Mouse (Mus musculus): ENCODE measurements around the gene Ptprd.

Gene Ptprd

DNA sequence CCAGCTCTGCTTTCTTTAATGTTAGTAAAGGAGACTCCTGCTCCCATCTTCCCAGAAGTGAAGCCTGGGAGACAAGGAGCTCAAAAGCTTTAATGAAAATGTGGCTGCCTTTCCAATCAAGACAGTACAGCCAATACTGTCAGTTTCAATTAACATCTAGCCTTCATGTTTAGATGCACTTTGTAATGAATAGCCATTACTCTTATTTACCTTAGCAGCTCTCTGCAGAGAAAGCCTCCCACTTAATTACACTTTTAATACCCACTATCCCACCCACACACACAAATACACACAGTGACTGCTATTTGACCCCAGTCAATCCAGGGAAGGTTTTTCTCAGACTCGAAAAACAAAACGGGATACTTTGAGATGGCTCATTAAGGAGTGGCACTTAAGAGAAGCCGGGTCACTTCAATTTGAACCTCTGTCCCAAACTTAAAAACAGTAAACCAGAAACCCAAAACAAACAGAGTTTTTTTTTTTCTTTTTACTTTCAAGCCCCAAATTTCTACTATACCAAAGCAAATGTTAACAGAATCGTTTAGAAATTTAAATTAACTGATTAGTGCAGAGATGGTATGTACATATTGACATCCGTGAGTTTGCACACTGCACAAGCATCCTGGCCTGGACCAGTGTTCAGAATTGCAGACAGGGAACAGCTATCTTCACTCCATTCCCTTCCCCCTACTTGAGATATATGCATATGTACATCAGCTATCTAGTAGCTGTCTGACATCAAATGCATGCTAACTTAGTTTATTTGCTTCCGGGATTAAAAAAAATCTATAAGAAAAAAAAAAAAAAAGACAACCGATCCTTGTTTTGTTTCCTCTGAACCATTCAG lies 1824.6 kb downstream of the Ptprd start:
- DNase-seq (ENCODE audit: low spot score) = no peak

- DNase-seq (ENCODE audit: low spot score) = no peak
Measured at GRCm38 (mm10) chr4:76385818-76386217, 1825.9 kb downstream of the Ptprd start.

DNA sequence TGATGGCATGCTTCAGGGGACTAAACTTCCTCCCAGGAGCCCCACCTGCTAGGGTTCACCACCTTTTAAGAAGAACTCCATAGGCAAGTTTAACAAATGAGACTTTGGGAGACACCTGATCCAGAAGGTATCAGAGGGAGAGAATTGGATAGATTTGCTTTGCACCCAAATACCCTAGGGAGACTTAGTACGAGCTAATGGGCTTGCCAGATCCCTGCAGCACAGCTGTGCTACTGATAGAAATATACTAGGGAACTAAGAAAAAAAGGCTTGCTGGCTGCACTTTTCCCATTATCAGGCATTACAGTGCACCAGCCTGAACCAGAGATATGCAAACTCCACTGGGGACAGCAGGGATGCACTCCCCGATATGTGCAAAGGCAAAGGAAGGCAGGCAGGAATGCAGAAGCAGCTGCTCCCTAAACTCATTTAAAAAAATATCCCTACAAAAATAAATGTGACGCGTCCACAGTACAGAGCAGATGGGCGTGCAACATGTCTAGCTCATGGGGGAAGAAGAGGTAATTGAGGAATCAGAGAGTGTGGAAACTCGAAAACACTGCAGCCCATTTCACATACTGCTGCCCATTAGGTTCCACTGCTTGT lies 1831.3 kb downstream of the Ptprd start:
- no peak for DNase-seq (ENCODE audit: low spot score)

DNA sequence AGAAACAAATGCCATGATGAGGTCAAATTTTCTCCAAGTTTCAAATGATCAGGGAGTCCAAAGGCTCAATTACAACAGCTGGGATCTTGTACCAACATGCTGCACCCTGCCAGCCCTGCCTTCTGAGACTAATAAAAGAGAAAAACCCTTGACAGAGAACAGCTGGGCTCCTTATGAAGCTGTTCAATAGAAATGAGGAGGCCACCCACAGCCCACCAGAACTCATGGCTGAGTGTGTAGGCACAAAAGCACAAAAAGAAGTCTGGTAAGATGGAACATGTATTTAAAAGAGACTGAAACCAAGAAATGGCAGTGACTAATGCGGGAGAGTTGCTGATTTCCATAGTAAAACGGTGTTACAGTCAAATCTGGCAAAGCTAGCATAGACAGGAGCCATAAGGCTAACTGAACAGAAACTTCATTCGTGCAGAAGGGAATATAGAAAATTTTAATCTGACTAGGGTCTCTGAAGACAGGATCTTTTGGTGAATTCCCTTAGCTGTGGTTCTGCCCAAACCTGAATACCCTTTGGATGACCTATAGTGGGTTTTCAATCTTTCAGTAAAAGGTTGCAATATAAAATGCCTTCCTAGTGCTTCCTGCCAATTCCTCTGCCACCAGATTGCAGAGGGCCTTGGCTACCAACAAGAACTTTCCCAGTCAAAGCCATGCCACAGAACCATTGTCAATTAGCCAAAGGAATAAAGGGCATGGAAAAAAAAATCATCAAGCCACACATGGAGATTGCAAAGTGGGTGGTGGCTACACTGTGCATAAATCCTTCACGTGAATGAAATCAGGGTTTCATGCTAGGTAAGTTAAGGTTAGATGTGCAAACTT lies 1841.5 kb downstream of the Ptprd start:
- no peak for DNase-seq (ENCODE audit: low spot score)

- no peak for DNase-seq (ENCODE audit: low spot score)
Measured at GRCm38 (mm10) chr4:76369101-76369500, 1842.7 kb downstream of the Ptprd start.

DNA sequence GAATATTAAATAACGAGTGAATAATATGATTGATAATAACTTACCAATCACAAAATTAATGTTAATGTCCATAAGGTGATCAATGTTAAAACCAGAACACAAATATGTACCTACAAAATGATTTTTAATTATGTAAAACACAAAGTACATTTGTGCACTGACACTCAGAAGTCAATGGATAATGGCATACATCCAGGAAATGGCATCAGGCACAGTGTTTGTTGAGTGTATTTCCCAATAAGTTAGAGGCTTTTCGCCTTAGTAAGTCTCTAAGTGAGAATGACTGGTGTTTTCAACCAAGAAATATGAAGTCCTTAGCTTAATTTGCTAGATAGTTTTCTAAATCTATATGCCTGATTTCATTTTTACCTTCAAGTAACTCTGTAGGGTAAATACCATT lies 1843.5 kb downstream of the Ptprd start:
- no peak for DNase-seq (ENCODE audit: low spot score)

- no peak for DNase-seq (ENCODE audit: low spot score)
Measured at GRCm38 (mm10) chr4:76367285-76367684, 1844.5 kb downstream of the Ptprd start.

GRCm38 (mm10) chr4:76365871-76366270 lies 1845.9 kb downstream of the Ptprd start:
- no peak for DNase-seq (ENCODE audit: low spot score)

DNA sequence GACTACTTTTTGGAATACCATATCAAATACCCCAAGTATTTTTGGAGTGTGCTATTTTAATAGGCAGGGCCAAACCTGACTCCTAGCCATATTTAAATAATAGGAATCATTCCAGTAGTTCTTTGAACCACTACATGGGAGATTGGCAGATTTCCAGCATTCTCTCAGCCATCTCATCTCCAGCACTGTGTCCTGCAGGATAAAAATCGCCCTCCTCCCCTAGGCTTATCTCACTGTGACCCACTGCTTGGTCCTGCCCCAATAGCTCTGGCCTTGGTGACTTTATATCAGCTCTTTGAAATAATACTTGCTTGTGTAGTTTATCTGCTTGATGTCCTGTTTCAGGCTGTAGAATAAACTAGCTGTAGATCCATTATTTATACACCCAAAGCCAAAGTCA lies 1850.2 kb downstream of the Ptprd start:
- no peak for DNase-seq (ENCODE audit: low spot score)

DNA sequence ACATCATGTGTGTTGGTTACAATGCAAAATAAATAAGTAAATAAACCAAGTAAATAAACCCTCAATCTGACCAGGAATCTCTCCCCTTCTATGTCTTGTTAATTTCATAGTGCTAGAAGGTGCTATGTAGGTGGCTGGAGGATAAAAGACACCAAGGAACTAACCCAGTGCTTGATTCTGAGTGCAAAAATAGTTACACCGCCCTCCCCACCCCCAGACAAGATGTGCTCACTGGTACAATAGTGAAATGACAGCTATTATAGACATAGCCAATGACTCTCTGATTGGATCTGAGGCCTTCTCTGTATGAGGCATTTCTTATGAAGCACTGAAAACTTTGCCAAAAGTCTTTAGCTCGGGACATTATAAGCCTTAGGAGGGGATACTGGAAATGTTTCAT lies 1857.6 kb downstream of the Ptprd start:
- DNase-seq (ENCODE audit: low spot score) = no peak

- DNase-seq (ENCODE audit: low spot score) = no peak
Measured at GRCm38 (mm10) chr4:76352468-76352867, 1859.3 kb downstream of the Ptprd start.

DNA sequence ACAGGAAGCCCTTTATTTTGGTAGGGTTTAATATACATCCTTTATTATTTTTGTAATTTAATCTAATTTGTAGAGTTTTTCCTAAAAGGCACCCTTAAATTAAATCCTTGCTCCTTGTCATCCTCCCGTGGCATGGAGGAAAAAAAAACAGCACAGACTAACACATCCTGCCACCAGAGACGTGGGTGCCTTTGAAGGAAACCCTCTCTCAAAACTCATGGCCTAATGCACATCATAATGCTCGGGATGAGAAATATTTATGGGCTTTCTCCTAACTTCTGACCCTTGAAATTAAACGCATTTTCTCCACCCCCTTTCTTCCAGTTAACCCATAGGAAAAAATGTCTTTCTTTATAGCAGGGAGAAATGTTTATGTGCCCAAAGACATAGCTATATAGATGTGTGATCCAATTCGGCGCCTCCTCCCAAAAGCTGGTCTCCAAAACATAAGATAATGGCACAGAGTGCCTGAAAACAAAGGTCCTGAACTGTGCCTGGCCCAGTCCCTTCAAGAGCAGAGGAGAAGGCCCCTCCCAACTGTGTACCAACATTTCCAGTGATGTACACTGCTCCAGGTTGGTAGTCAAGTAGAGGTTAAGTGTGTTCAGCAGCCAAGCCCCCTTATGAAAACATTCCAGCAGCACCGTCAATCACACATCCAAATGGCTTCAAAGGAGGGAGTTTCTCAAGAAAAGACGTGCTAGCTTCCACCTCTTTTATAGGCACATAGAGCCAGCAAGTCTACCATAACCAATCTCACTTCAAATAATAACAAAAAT lies 1860.4 kb downstream of the Ptprd start:
- DNase-seq (ENCODE audit: low spot score) = no peak

GRCm38 (mm10) chr4:76350241-76350962 lies 1861.4 kb downstream of the Ptprd start:
- no peak for DNase-seq (ENCODE audit: low spot score)

DNA sequence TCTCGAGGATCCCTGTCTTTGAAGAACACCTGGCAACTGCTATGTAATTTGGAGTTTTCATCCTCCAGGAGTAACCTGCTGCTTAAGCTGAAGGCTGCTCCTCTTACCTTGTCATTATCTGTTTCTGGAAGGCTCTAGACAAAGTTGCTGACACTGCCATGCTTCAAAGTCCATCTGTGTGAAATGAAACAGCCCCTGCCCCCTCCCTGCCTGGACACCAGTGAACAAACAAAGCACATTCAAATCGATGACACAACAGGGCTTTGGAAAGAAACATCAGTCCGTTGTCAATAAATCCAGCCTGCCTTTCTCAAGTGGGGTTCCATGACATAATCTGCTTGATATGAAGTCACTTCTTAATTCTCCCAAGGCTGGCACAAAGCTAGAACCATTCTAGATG lies 1867.7 kb downstream of the Ptprd start:
- no peak for DNase-seq (ENCODE audit: low spot score)

- no peak for DNase-seq (ENCODE audit: low spot score)
Measured at GRCm38 (mm10) chr4:76337926-76338325, 1873.8 kb downstream of the Ptprd start.

DNA sequence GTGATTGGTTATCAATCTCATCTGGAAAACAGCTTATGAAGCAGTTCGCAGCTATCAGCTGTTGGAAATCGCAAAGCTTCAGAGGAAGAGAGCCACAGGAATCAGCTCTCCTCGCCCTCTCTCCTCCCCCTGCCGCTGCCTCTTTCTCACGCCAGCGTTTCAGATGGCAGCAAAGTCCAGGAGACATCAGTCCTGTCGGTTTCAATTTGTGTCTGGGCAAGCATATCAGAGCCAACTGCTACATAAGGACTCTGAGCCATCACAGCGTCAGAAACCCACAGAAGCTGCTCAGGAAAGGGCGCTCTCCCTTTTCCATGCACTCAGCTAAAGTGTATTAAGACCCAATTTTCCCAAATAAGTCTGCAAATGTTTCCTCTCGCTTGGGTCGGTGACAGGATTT lies 1884.4 kb downstream of the Ptprd start:
- no peak for DNase-seq (ENCODE audit: low spot score)

- no peak for DNase-seq (ENCODE audit: low spot score)
Measured at GRCm38 (mm10) chr4:76325646-76326045, 1886.1 kb downstream of the Ptprd start.

- DNase-seq (ENCODE audit: low spot score) = no peak
Measured at GRCm38 (mm10) chr4:76324928-76325327, 1886.8 kb downstream of the Ptprd start.

DNA sequence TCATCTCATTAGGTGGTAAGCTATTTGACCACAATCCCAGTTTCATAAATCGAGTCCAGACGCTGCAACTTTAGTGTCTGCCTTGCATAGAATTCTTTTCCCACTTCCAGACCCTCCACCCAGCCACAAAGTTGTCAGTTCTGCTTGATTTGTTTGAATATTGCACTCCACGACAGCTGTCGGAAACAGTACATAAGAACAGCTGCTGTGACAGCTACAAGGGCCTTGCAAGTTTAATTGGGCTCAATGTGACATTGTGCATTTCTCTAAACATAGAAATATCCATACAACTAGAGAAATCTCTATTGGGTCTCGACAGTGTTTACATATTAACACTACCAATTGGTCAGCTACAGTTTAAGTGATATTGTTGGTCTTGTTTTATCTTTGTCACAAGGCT lies 1887.3 kb downstream of the Ptprd start:
- no peak for DNase-seq (ENCODE audit: low spot score)

DNA sequence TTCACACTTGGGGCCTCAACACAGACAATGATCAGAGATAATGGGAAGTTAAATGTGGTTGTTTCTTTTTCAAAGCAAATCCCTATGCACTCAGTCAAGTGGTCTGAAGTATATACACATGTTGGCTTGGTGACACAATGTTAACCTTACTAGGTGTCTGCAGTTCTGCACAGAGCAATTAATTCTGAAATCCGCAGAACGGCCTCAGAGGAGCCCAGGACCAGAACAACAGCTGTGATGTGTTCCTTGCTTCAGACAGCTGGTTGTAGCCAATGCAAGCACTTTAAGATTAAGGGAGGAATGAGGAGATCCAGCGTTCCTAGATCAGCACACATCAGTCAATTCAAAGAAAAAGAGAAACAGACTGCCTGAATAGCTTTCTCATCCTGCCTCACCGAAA lies 1891.9 kb downstream of the Ptprd start:
- DNase-seq (ENCODE audit: low spot score) = no peak

DNA sequence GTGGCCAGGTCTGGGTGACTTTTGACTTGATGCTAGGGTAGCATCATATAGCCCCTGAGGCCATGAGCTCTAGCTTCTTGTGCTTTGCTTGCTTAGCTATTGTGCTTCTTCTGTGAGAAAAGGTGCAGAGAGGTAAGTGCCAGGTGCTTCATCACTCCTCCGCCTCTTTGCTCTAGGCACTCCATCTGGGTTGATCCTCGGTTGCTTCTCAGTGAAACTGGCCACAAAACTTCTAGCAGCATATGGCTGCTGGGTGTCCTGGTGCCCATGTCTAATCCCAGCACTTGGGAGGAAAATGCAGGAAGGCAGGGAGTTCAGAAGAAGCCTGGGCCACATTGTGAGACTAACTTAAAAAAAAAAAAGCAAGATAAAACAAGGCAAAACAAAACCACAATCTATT lies 1895.8 kb downstream of the Ptprd start:
- no peak for DNase-seq (ENCODE audit: low spot score)
